Comparison of ENCODE assay signal across 17 mouse cellular contexts in the genomic region with DNA sequence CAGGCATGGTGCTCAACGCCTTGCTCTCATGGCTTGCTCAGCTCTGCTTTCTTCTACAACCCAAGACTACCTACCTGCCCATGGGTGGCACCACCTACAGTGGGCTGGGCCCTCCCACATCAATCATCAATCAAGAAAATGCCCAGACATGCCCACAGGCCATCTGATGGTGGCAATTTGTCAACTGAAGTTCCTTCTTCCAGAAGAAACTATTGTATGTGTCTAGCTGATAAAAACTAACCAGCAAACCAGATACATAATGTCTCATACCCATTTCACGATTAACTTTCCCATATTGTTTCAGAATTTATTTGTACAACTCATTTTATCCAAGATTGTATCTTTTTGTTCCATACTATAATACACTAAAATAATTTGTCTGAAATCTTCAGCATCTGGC.
"Had no signal": no experiment of that assay in that cellular context is flagged by ENCODE, and none has a peak within 500 bp of the region (broad histone marks: within the 10 kb centered on the region; RNA-seq: fewer than 3 reads in every experiment).

No protein-coding gene starts in this region.

- H3K36me3 ChIP-seq: intestine, embryonic 15.5 days; liver, embryonic 13.5 days; midbrain, embryonic 10.5 days; midbrain, embryonic 13.5 days; neural tube, embryonic 13.5 days had no signal

- H3K4me3 ChIP-seq: intestine, embryonic 15.5 days; liver, embryonic 13.5 days; megakaryocyte, embryonic 14.5 days; midbrain, embryonic 10.5 days; midbrain, embryonic 13.5 days; myocyte; neural tube, embryonic 13.5 days had no signal

- DNase-seq: kidney, adult 2 months; kidney, postnatal 25 days; liver, embryonic 13.5 days; lung, postnatal 14 days; lung, postnatal 4 days; retina, postnatal 1 day; right cerebral cortex, postnatal 25 days; spleen, adult 18-20 months; thymus, postnatal 25 days had no signal

- H3K9me3 ChIP-seq: intestine, embryonic 15.5 days; liver, embryonic 13.5 days; megakaryocyte, embryonic 14.5 days; midbrain, embryonic 10.5 days; midbrain, embryonic 13.5 days; neural tube, embryonic 13.5 days had no signal

- H3K4me2 ChIP-seq: intestine, embryonic 15.5 days; liver, embryonic 13.5 days; midbrain, embryonic 13.5 days; neural tube, embryonic 13.5 days had no signal

- H3K27me3 ChIP-seq: intestine, embryonic 15.5 days; liver, embryonic 13.5 days; megakaryocyte, embryonic 14.5 days; midbrain, embryonic 13.5 days; neural tube, embryonic 13.5 days had no signal

- H3K27ac ChIP-seq: intestine, embryonic 15.5 days; kidney, postnatal 0 days; liver, embryonic 13.5 days; midbrain, embryonic 10.5 days; midbrain, embryonic 13.5 days; neural tube, embryonic 13.5 days had no signal

- H3K9ac ChIP-seq: intestine, embryonic 15.5 days; liver, embryonic 13.5 days; midbrain, embryonic 13.5 days; neural tube, embryonic 13.5 days had no signal

- ATAC-seq: intestine, embryonic 15.5 days; midbrain, embryonic 13.5 days; midbrain, embryonic 16.5 days had no signal
